In the genomic region with DNA sequence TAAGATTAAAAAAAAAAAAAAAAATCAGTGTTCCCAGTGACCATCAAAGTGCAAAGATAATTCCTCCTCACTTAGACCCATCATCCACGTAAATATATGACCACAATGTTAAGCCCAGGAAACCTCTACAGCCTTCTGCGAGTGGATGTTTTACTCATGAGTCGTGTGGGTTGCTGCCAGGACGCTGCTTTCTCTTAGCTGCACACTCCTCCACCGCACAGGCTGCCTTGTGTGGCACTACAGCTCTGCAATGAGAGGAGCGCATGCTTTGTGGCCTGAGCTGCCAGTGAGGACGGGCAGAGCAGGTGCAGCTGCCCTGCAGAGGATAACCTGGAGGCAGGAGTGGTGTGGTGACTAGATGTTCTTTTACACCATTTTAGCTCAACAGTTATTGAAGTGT, we compare ENCODE assay signal across 8 mouse cellular contexts.
"Had no signal": no experiment of that assay in that cellular context is flagged by ENCODE, and none has a peak within 500 bp of the region (broad histone marks: within the 10 kb centered on the region; RNA-seq: fewer than 3 reads in every experiment).

No protein-coding gene starts in this region.

- DNase-seq: liver, postnatal 0 days; lung, adult 2 months; lung, postnatal 14 days; lung, postnatal 36 days; right cerebral cortex, postnatal 25 days; right cerebral cortex, postnatal 4 days; thymus, adult 2 months; thymus, postnatal 36 days had no signal
